8 mouse cellular contexts compared by ENCODE assay signal in the genomic region with DNA sequence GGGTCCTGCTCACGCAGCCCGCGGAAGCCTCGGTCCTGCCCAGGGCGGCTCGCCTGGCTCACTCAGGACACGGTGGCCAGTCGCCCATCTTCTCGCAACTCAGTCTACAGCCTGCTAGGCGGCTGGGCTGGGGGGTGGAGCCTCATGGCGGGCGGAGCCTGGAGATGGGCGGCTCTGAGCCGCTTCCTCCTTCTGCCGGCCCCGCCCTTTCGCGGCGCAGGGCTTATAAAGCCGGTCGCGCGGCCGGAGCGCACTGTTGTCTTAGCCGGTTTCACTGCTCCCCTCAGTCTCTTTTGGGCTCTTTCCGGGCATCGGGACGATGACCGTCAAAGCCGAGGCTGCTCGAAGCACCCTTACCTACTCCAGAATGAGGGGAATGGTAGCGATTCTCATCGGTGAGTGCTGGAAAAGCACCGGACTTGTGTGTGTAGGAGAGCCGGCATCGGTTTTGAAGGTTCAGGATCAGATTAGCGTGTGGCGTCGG.
DNase-seq lines count a peak whose midpoint lies in the region; ATAC-seq and TF ChIP-seq lines count a peak whose summit lies in the region.

No protein-coding gene starts in this region.

- peak overlapping the region; percentile 82 for H3K27ac ChIP-seq in embryonic facial prominence, embryonic 12.5 days
- peak overlapping the region; percentile 98 for H3K27ac ChIP-seq in kidney, adult 2 months (ENCODE audit: insufficient read depth, low read depth, low read length)
- H3K27ac ChIP-seq in limb, embryonic 11.5 days (replicated peaks; ENCODE audit: low read depth, low read length), result peak overlapping the region; percentile 53; the same call in 1 of the 2 replicates
- peak overlapping the region; percentile 76 for H3K27ac ChIP-seq in midbrain, embryonic 13.5 days
- peak overlapping the region; percentile 94 for H3K27ac ChIP-seq in small intestine, adult 2 months (ENCODE audit: insufficient read depth, low read depth, low read length)

- peak overlapping the region; percentile 67 for H3K9ac ChIP-seq in embryonic facial prominence, embryonic 12.5 days
- H3K9ac ChIP-seq in limb, embryonic 11.5 days (ENCODE audit: low read length), result peak overlapping the region; percentile 76
- H3K9ac ChIP-seq in midbrain, embryonic 13.5 days (replicated peaks), result peak overlapping the region; percentile 85

- ATAC-seq in embryonic facial prominence, embryonic 12.5 days (ENCODE audit: insufficient number of reproducible peaks, insufficient read depth, low FRiP score, low TSS enrichment), result peak; percentile 95
- ATAC-seq in limb, embryonic 11.5 days (ENCODE audit: insufficient number of reproducible peaks, low FRiP score, low TSS enrichment, low read depth), result peak; percentile 93
- ATAC-seq in midbrain, embryonic 13.5 days, result peak; percentile 98

- DNase-seq in 3T3-L1 (ENCODE audit: low read depth, low spot score), result peak; percentile 93
- peak; percentile 99 for DNase-seq in adrenal gland, postnatal 36 days
- DNase-seq in heart, adult 18-20 months, result peak; percentile 98
- DNase-seq in kidney, adult 2 months, result peak; percentile 98
- peak; percentile 94 for DNase-seq in limb, embryonic 11.5 days (ENCODE audit: low spot score)

- H3K4me3 ChIP-seq in embryonic facial prominence, embryonic 12.5 days, result peak overlapping the region; percentile 70
- H3K4me3 ChIP-seq in kidney, adult 2 months (ENCODE audit: insufficient read depth, low read depth, low read length), result peak overlapping the region; percentile 96
- H3K4me3 ChIP-seq in limb, embryonic 11.5 days (ENCODE audit: low read depth, low read length), result peak overlapping the region; percentile 50
- peak overlapping the region; percentile 68 for H3K4me3 ChIP-seq in midbrain, embryonic 13.5 days (replicated peaks)
- H3K4me3 ChIP-seq in small intestine, adult 2 months (ENCODE audit: low read depth, low read length), result peak overlapping the region; percentile 90

- no peaks in the 10 kb centered on the region for H3K9me3 ChIP-seq in embryonic facial prominence, embryonic 12.5 days
- H3K9me3 ChIP-seq in limb, embryonic 11.5 days (ENCODE audit: control insufficient read depth, low read length), result no peaks in the 10 kb centered on the region
- no peaks in the 10 kb centered on the region for H3K9me3 ChIP-seq in midbrain, embryonic 13.5 days

- 1% methylated on average over 40 of the region's 40 CpGs for WGBS in embryonic facial prominence, embryonic 12.5 days
- WGBS in kidney, adult 2 months, result under 1% methylated on average over 40 of the region's 40 CpGs
- WGBS in limb, embryonic 11.5 days, result under 1% methylated on average over 40 of the region's 40 CpGs
- 1% methylated on average over 40 of the region's 40 CpGs for WGBS in midbrain, embryonic 13.5 days
- under 1% methylated on average over 40 of the region's 40 CpGs for WGBS in small intestine, adult 2 months

- H3K4me1 ChIP-seq in embryonic facial prominence, embryonic 12.5 days, result peaks cover 13% of the 10 kb centered on the region; the same call in 1 of the 2 replicates
- peaks cover 4% of the 10 kb centered on the region; the same call in 1 of the 2 replicates for H3K4me1 ChIP-seq in kidney, adult 2 months (ENCODE audit: control insufficient read depth, insufficient read depth, low read length)
- H3K4me1 ChIP-seq in limb, embryonic 11.5 days (ENCODE audit: control insufficient read depth, insufficient read depth, low read length), result no peaks in the 10 kb centered on the region
- H3K4me1 ChIP-seq in midbrain, embryonic 13.5 days (replicated peaks), result peaks cover 35% of the 10 kb centered on the region
- H3K4me1 ChIP-seq in small intestine, adult 2 months (ENCODE audit: control insufficient read depth, insufficient read depth, insufficient read length, low read length), result peaks cover 6% of the 10 kb centered on the region; the same call in 1 of the 2 replicates

- TF ChIP-seq POLR2A in kidney, adult 2 months (IDR thresholded peaks at IDR 0.05; ENCODE audit: low read depth, low read length), result peak; percentile 95
- peak; percentile 98 for TF ChIP-seq POLR2A in small intestine, adult 2 months (IDR thresholded peaks at IDR 0.05; ENCODE audit: low read depth, low read length)

- no peak for TF ChIP-seq CTCF in kidney, adult 2 months (conservative IDR thresholded peaks at IDR 0.05; ENCODE audit: insufficient read depth, insufficient read length, low read depth, low read length)
- TF ChIP-seq CTCF in small intestine, adult 2 months (IDR thresholded peaks at IDR 0.05; ENCODE audit: extremely low read depth, insufficient read length, insufficient replicate concordance, low read depth, low read length), result no peak

- peak overlapping the region; percentile 86 for H3K4me2 ChIP-seq in embryonic facial prominence, embryonic 12.5 days (replicated peaks)
- peak overlapping the region; percentile 66 for H3K4me2 ChIP-seq in limb, embryonic 11.5 days (ENCODE audit: low read depth, severe bottlenecking)
- peak overlapping the region; percentile 97 for H3K4me2 ChIP-seq in midbrain, embryonic 13.5 days (replicated peaks)

- H3K27me3 ChIP-seq in embryonic facial prominence, embryonic 12.5 days, result 0 out of 2 replicates have a peak, but pooled peaks cover 6% of the 10 kb centered on the region
- no peaks in the 10 kb centered on the region for H3K27me3 ChIP-seq in kidney, adult 2 months (replicated peaks; ENCODE audit: control insufficient read depth, insufficient read depth, low read length)
- no peaks in the 10 kb centered on the region for H3K27me3 ChIP-seq in limb, embryonic 11.5 days (ENCODE audit: control insufficient read depth, insufficient read depth, low read length)
- peaks cover 15% of the 10 kb centered on the region for H3K27me3 ChIP-seq in midbrain, embryonic 13.5 days
- no peaks in the 10 kb centered on the region for H3K27me3 ChIP-seq in small intestine, adult 2 months (ENCODE audit: control insufficient read depth, insufficient read depth, low read length)

- H3K36me3 ChIP-seq in embryonic facial prominence, embryonic 12.5 days, result peaks cover 6% of the 10 kb centered on the region; the same call in 1 of the 2 replicates
- peaks cover 19% of the 10 kb centered on the region for H3K36me3 ChIP-seq in kidney, adult 2 months (ENCODE audit: control insufficient read depth, insufficient read depth, low read length)
- no peaks in the 10 kb centered on the region for H3K36me3 ChIP-seq in limb, embryonic 11.5 days (ENCODE audit: control insufficient read depth, insufficient read depth, low read length)
- H3K36me3 ChIP-seq in midbrain, embryonic 13.5 days, result peaks cover 26% of the 10 kb centered on the region
- H3K36me3 ChIP-seq in small intestine, adult 2 months (ENCODE audit: control insufficient read depth, insufficient read depth, low read length), result peaks cover 33% of the 10 kb centered on the region

Comparison
In these comparisons a context has a peak if more than half of its experiments do, and no peak if none do; other contexts are left out.
1. Peak in every context shown above with its lines: DNase-seq, ATAC-seq, H3K4me3 ChIP-seq and H3K27ac ChIP-seq.